Comparison of ENCODE assay signal across 8 mouse cellular contexts in the genomic region with DNA sequence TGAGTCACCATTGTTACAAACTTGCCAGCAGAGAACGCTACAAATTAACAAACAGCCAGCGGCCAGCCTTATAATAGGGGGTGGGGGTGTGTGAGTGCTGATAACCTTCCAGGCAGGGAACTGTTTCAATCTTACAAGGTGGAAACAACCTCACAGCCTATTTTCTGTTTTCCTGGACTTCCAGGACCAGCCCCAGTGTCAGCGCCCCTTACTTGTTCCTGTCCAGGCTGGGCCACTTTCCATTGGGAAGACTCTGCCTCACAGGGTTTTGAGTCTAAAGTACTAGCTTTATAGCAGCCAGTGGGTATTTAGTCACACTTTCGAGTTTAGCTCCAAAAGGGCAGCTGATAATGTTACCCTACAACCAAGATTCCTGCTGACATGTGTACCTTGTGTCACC. TPM values are rescaled to one million over a fixed set of nuclear protein-coding genes. Genes with fewer than 3 reads are reported as not detected.
DNase-seq lines count a peak whose midpoint lies in the region; ATAC-seq and TF ChIP-seq lines count a peak whose summit lies in the region.

No protein-coding gene starts in this region.

- H3K9me3 ChIP-seq in forebrain, postnatal 0 days (ENCODE audit: low read length) = no peaks in the 10 kb centered on the region

- H3K4me3 ChIP-seq in layer of hippocampus, adult 2 months = peak overlapping the region; percentile 86
- H3K4me3 ChIP-seq in forebrain, postnatal 0 days (ENCODE audit: low read depth, low read length) = no peak overlapping the region
- peak overlapping the region; percentile 14 for H3K4me3 ChIP-seq in olfactory bulb, adult 2 months (ENCODE audit: insufficient read depth, low read depth, low read length)

- no peak for ATAC-seq in forebrain, postnatal 0 days
- no peak for ATAC-seq in cerebellum, adult (ENCODE audit: insufficient number of reproducible peaks, low FRiP score, low TSS enrichment)

- no peak for TF ChIP-seq POLR2A in olfactory bulb, adult 2 months (IDR thresholded peaks at IDR 0.05; ENCODE audit: insufficient read depth, low read depth, low read length)

- H3K9ac ChIP-seq in forebrain, postnatal 0 days = no peak overlapping the region

- DNase-seq in layer of hippocampus, adult 2 months (ENCODE audit: low spot score in 2 of 2) = no peak
- no peak for DNase-seq in layer of hippocampus, adult 11-12 months (ENCODE audit: low spot score)
- DNase-seq in forebrain, postnatal 0 days = no peak
- DNase-seq in kidney, postnatal 4 days = peak; percentile 28 to 45
- no peak for DNase-seq in right cerebral cortex, postnatal 10 days (ENCODE audit: low spot score in 2 of 2)
- no peak for DNase-seq in ovary, postnatal 36 days (ENCODE audit: low spot score)

- WGBS in forebrain, postnatal 0 days = 41% methylated on average over 4 of the region's 4 CpGs
- WGBS in olfactory bulb, adult 2 months = 52% methylated on average over 4 of the region's 4 CpGs

- H3K27ac ChIP-seq in layer of hippocampus, adult 2 months = peak overlapping the region; percentile 49
- H3K27ac ChIP-seq in forebrain, postnatal 0 days (ENCODE audit: low read depth, low read length) = no peak overlapping the region
- no peak overlapping the region for H3K27ac ChIP-seq in olfactory bulb, adult 2 months (ENCODE audit: insufficient read depth, low read depth, low read length)

- TF ChIP-seq CTCF in layer of hippocampus, adult 2 months (conservative IDR thresholded peaks at IDR 0.05) = no peak
- TF ChIP-seq CTCF in forebrain, postnatal 0 days (IDR thresholded peaks at IDR 0.05; ENCODE audit: low read depth) = no peak
- no peak for TF ChIP-seq CTCF in olfactory bulb, adult 2 months (IDR thresholded peaks at IDR 0.05; ENCODE audit: insufficient read depth, low read depth, low read length)

- H3K27me3 ChIP-seq in forebrain, postnatal 0 days (ENCODE audit: insufficient read depth, low read length) = no peaks in the 10 kb centered on the region

- H3K36me3 ChIP-seq in forebrain, postnatal 0 days (ENCODE audit: insufficient read depth) = no peaks in the 10 kb centered on the region

- H3K4me1 ChIP-seq in forebrain, postnatal 0 days (ENCODE audit: insufficient read depth) = peaks cover 49% of the 10 kb centered on the region
- peaks cover 23% of the 10 kb centered on the region for H3K4me1 ChIP-seq in olfactory bulb, adult 2 months (ENCODE audit: control insufficient read depth, insufficient read depth, low read length)

- peak overlapping the region; percentile 28; the same call in 1 of the 2 replicates for H3K4me2 ChIP-seq in forebrain, postnatal 0 days (ENCODE audit: low read depth)

RNA-seq across cellular contexts. Expression of gene Atp1a1, which starts 2.8 kb away (rescaled TPM):
- total RNA-seq in layer of hippocampus, adult 2 months (2021) = 100 to 1,000 TPM; 476 to 506 TPM
- 160 and 199 TPM in 2 replicates for total RNA-seq in forebrain, postnatal 0 days (2014; rRNA removed)
- 50.2 and 53.7 TPM in 2 replicates for polyA plus RNA-seq in forebrain, postnatal 0 days (2015; fragmentation: Nextera tagmentation; extraction: Ambion mirVana)
- polyA plus RNA-seq in olfactory bulb, adult 2 months (2012; ENCODE audit: insufficient read depth, insufficient read length, low replicate concordance, missing spikeins) = 138 and 333 TPM in 2 replicates

Comparison
In these comparisons a context has a peak if more than half of its experiments do, and no peak if none do; other contexts are left out.
1. DNase-seq: peak in kidney, postnatal 4 days (2 of 2); none in layer of hippocampus, adult 2 months (0 of 2), layer of hippocampus, adult 11-12 months (single experiment), forebrain, postnatal 0 days (single experiment), right cerebral cortex, postnatal 10 days (0 of 2) and ovary, postnatal 36 days (single experiment).